Mouse (Mus musculus) hindbrain, embryonic 10.5 days (tissue): ENCODE results near the gene Oscp1. TPM values are rescaled to one million over a fixed set of nuclear protein-coding genes. Genes with fewer than 3 reads are reported as not detected.

Experiments used
- DNase-seq: peaks from one replicate; pipeline ENCODE4 v3.0.0-alpha.2; 2017; ENCODE audit warnings: low spot score
- H3K27ac ChIP-seq: fragments of 300-500 bp; sonication (generic); 2 replicates; pipeline ENCODE4 v1.5.1; 2016; ENCODE audit warnings: mild to moderate bottlenecking, moderate library complexity
- H3K27me3 ChIP-seq: fragments of 300-500 bp; sonication (generic); 2 replicates; pipeline ENCODE4 v1.6.1; 2016; ENCODE audit warnings: mild to moderate bottlenecking; ENCODE audit not compliant: poor library complexity, insufficient read depth, severe bottlenecking
- H3K36me3 ChIP-seq: fragments of 300-500 bp; sonication (generic); 2 replicates; pipeline ENCODE4 v1.6.1; 2016; ENCODE audit warnings: mild to moderate bottlenecking, moderate library complexity
- H3K4me1 ChIP-seq: fragments of 300-500 bp; sonication (generic); replicated peaks from 2 replicates; pipeline ENCODE4 v1.6.1; 2016; ENCODE audit warnings: mild to moderate bottlenecking
- H3K4me3 ChIP-seq: fragments of 300-500 bp; sonication (generic); 2 replicates; pipeline ENCODE4 v1.5.1; 2016; ENCODE audit warnings: mild to moderate bottlenecking, moderate library complexity
- H3K9me3 ChIP-seq: fragments of 300-500 bp; sonication (generic); 2 replicates; pipeline ENCODE4 v1.6.1; 2016; ENCODE audit warnings: mild to moderate bottlenecking, moderate library complexity
- WGBS: fragments of 180-500 bp; shearing (Covaris S2); methylation state at CpG from one replicate; pipeline ENCODE4 v1.1.7; 2016; 5-methylcytosine and 5-hydroxymethylcytosine counted together
- polyA plus RNA-seq: library from polyadenylated mRNA; unstranded; fragments of >200 nt; fragmentation: Nextera tagmentation; extraction: Ambion mirVana; gene quantifications from 2 replicates; pipeline ENCODE4 v1.2.1, GENCODE M21; 2016

Oscp1 gene
- polyA plus RNA-seq, 1 experiment from 2014 or later: 30.9 TPM

- Histone ChIP-seq H3K27me3 (no peaks in the 10 kb centered on the region), H3K9me3 (no peaks in the 10 kb centered on the region), H3K36me3 (peaks cover 7% of the 10 kb centered on the region; the same call in 1 of the 2 replicates), H3K27ac (peak overlapping the region; percentile 92), H3K4me1 (peaks cover 63% of the 10 kb centered on the region), H3K4me3 (peak overlapping the region; percentile 92)
- 4% methylated on average over 34 of the region's 34 CpGs for WGBS
- no peak for DNase-seq
These were observed 46.1 kb downstream of the Oscp1 start for GRCm38 (mm10) chr4:126104261-126105075.

GRCm38 (mm10) chr4:126105131-126105783, 46.9 kb downstream of the Oscp1 start:
- Histone ChIP-seq H3K27ac (no peak overlapping the region), H3K4me1 (peaks cover 65% of the 10 kb centered on the region), H3K27me3 (no peaks in the 10 kb centered on the region), H3K36me3 (peaks cover 4% of the 10 kb centered on the region; the same call in 1 of the 2 replicates), H3K4me3 (peak overlapping the region; percentile 92), H3K9me3 (no peaks in the 10 kb centered on the region)
- no peak for DNase-seq
- 57% methylated on average over 7 of the region's 7 CpGs for WGBS

GRCm38 (mm10) chr4:126108061-126108740, 49.8 kb downstream of the Oscp1 start:
- no peak overlapping the region for H3K4me3 ChIP-seq
- no peaks in the 10 kb centered on the region for H3K9me3 ChIP-seq
- no peaks in the 10 kb centered on the region for H3K27me3 ChIP-seq
- 0 out of 2 replicates have a peak overlapping the region, but pooled peaks have one; percentile 3 for H3K27ac ChIP-seq
- peaks cover 70% of the 10 kb centered on the region for H3K4me1 ChIP-seq
- no peak for DNase-seq
- H3K36me3 ChIP-seq: peaks cover 4% of the 10 kb centered on the region; the same call in 1 of the 2 replicates
- 60% methylated on average over 8 of the region's 8 CpGs for WGBS

GRCm38 (mm10) chr4:126109613-126110373, 51.4 kb downstream of the Oscp1 start:
- WGBS: 80% methylated on average over 10 of the region's 10 CpGs
- H3K27ac ChIP-seq: no peak overlapping the region

GRCm38 (mm10) chr4:126110374-126111152, 52.2 kb downstream of the Oscp1 start:
- no peak for DNase-seq
- H3K27ac ChIP-seq: peak overlapping the region; percentile 77
- no peaks in the 10 kb centered on the region for H3K27me3 ChIP-seq
- H3K4me1 ChIP-seq: peaks cover 67% of the 10 kb centered on the region
- H3K4me3 ChIP-seq: peak overlapping the region; percentile 28
- 11% methylated on average over 12 of the region's 12 CpGs for WGBS
- no peaks in the 10 kb centered on the region for H3K9me3 ChIP-seq
- peaks cover 4% of the 10 kb centered on the region; the same call in 1 of the 2 replicates for H3K36me3 ChIP-seq

More at GRCm38 (mm10) chr4:126109613-126110373, 51.4 kb downstream of the Oscp1 start:
- no peak for DNase-seq
- no peaks in the 10 kb centered on the region for H3K9me3 ChIP-seq
- peaks cover 67% of the 10 kb centered on the region for H3K4me1 ChIP-seq
- no peak overlapping the region for H3K4me3 ChIP-seq
- H3K27me3 ChIP-seq: no peaks in the 10 kb centered on the region
- H3K36me3 ChIP-seq: peaks cover 4% of the 10 kb centered on the region; the same call in 1 of the 2 replicates

GRCm38 (mm10) chr4:126111153-126111549, 52.8 kb downstream of the Oscp1 start:
- Histone ChIP-seq H3K9me3 (no peaks in the 10 kb centered on the region), H3K27ac (peak overlapping the region; percentile 77), H3K27me3 (no peaks in the 10 kb centered on the region), H3K4me1 (peaks cover 67% of the 10 kb centered on the region), H3K36me3 (peaks cover 2% of the 10 kb centered on the region; the same call in 1 of the 2 replicates), H3K4me3 (no peak overlapping the region; the same call in 1 of the 2 replicates)
- DNase-seq: no peak
- 28% methylated on average over 7 of the region's 7 CpGs for WGBS

- H3K4me3 ChIP-seq: no peak overlapping the region
- no peak overlapping the region for H3K27ac ChIP-seq
- 0 out of 2 replicates have a peak, but pooled peaks cover 1% of the 10 kb centered on the region for H3K36me3 ChIP-seq
- peaks cover 59% of the 10 kb centered on the region for H3K4me1 ChIP-seq
- no peaks in the 10 kb centered on the region for H3K27me3 ChIP-seq
- no peak for DNase-seq
- no peaks in the 10 kb centered on the region for H3K9me3 ChIP-seq
- 79% methylated on average over 4 of the region's 4 CpGs for WGBS
These were observed 54.9 kb downstream of the Oscp1 start for GRCm38 (mm10) chr4:126113243-126113642.

- DNase-seq: peak; percentile 53
- 19% methylated on average over 6 of the region's 6 CpGs for WGBS
These were observed 55.6 kb downstream of the Oscp1 start for GRCm38 (mm10) chr4:126113943-126114342.

GRCm38 (mm10) chr4:126115411-126115810, 57.0 kb downstream of the Oscp1 start:
- no peaks in the 10 kb centered on the region for H3K9me3 ChIP-seq
- no peak for DNase-seq
- H3K4me1 ChIP-seq: peaks cover 37% of the 10 kb centered on the region
- 83% methylated on average over 9 of the region's 9 CpGs for WGBS
- no peaks in the 10 kb centered on the region for H3K27me3 ChIP-seq
- H3K27ac ChIP-seq: no peak overlapping the region
- H3K4me3 ChIP-seq: no peak overlapping the region
- H3K36me3 ChIP-seq: peaks cover 16% of the 10 kb centered on the region

More at GRCm38 (mm10) chr4:126113943-126114342, 55.6 kb downstream of the Oscp1 start:
- H3K4me1 ChIP-seq: peaks cover 52% of the 10 kb centered on the region
- H3K27me3 ChIP-seq: no peaks in the 10 kb centered on the region
- no peaks in the 10 kb centered on the region for H3K9me3 ChIP-seq
- no peak overlapping the region for H3K4me3 ChIP-seq
- peaks cover 8% of the 10 kb centered on the region for H3K36me3 ChIP-seq
- H3K27ac ChIP-seq: no peak overlapping the region

GRCm38 (mm10) chr4:126115871-126116521, 57.6 kb downstream of the Oscp1 start:
- H3K27ac ChIP-seq: no peak overlapping the region
- WGBS: 81% methylated on average over 6 of the region's 6 CpGs
- no peak for DNase-seq

GRCm38 (mm10) chr4:126117116-126117515, 58.8 kb downstream of the Oscp1 start:
- H3K27ac ChIP-seq: no peak overlapping the region
- WGBS: 87% methylated on average over 8 of the region's 8 CpGs
- no peak overlapping the region for H3K4me3 ChIP-seq
- H3K9me3 ChIP-seq: peaks cover 10% of the 10 kb centered on the region; the same call in 1 of the 2 replicates
- no peak for DNase-seq
- peaks cover 33% of the 10 kb centered on the region for H3K36me3 ChIP-seq
- peaks cover 26% of the 10 kb centered on the region for H3K4me1 ChIP-seq
- H3K27me3 ChIP-seq: no peaks in the 10 kb centered on the region

More at GRCm38 (mm10) chr4:126115871-126116521, 57.6 kb downstream of the Oscp1 start:
- Histone ChIP-seq H3K4me1 (peaks cover 31% of the 10 kb centered on the region), H3K27me3 (no peaks in the 10 kb centered on the region), H3K9me3 (peaks cover 3% of the 10 kb centered on the region; the same call in 1 of the 2 replicates), H3K36me3 (peaks cover 22% of the 10 kb centered on the region), H3K4me3 (no peak overlapping the region)
